ENCODE assay signal across 11 mouse cellular contexts in genomic region chr5:139020595-139020994, GRCm38 (mm10).
"Had no signal": no experiment of that assay in that cellular context is flagged by ENCODE, and none has a peak within 500 bp of the region (broad histone marks: within the 10 kb centered on the region; RNA-seq: fewer than 3 reads in every experiment).

No protein-coding gene starts in this region.

- H3K4me2 ChIP-seq: limb, embryonic 15.5 days; midbrain, embryonic 13.5 days; neural tube, embryonic 15.5 days had no signal

- H3K4me1 ChIP-seq: limb, embryonic 15.5 days; midbrain, embryonic 13.5 days; neural tube, embryonic 15.5 days had no signal

- H3K9ac ChIP-seq: limb, embryonic 15.5 days; liver, embryonic 14.5 days; midbrain, embryonic 13.5 days; neural tube, embryonic 15.5 days had no signal

- H3K9me3 ChIP-seq: limb, embryonic 15.5 days; midbrain, embryonic 13.5 days; neural tube, embryonic 15.5 days had no signal

- H3K4me3 ChIP-seq: limb, embryonic 15.5 days; midbrain, embryonic 13.5 days; myocyte; neural tube, embryonic 15.5 days had no signal

- H3K27me3 ChIP-seq: limb, embryonic 15.5 days; midbrain, embryonic 13.5 days; neural tube, embryonic 15.5 days had no signal

- DNase-seq: lung, adult 18-20 months; right cerebral cortex, adult 18-20 months; right cerebral cortex, postnatal 25 days; thymus, postnatal 4 days had no signal

- H3K27ac ChIP-seq: hindbrain, postnatal 0 days; kidney, postnatal 0 days; limb, embryonic 15.5 days; liver, embryonic 14.5 days; midbrain, embryonic 13.5 days; neural tube, embryonic 15.5 days had no signal

- ATAC-seq: hindbrain, postnatal 0 days; midbrain, embryonic 13.5 days had no signal
